Mouse (Mus musculus) CD4-positive, CD25-positive, alpha-beta regulatory T cell, adult 2 months (primary cell): ENCODE measurements around the gene Sh3bgr.
A peak's percentile ranks its signal among the peaks of the same experiment; 100 is the strongest.

Experiments
- DNase-seq: peaks from one replicate; pipeline ENCODE4 v3.0.0-alpha.2; 2012; ENCODE audit warnings: low read depth, low spot score

The Sh3bgr gene

GRCm38 (mm10) chr16:96199913-96200701, at the start of gene Sh3bgr:
Sh3bgr (plus strand) TSS chr16:96200450.
- no peak for DNase-seq

DNA sequence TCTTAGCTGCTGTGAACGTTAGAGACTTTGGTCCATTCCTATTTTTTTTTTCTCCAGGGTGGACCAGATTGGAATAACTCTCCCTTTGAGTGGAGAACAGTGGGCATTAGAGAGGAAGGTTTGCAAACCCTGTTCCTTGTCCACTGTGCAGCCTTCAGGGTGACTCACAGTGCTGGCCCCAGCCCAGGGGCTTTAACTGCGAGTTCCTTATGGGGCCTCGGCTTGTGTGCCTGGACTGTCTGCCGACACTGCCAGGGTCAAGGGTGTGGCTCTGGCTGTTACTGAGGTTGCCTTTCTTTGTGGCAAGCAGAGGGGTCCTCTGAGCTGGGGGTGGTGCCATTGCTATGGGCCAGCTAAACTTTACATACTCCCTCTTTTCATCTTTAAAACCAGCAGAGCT, 49.3 kb upstream of the Sh3bgr start:
- DNase-seq, result no peak

DNA sequence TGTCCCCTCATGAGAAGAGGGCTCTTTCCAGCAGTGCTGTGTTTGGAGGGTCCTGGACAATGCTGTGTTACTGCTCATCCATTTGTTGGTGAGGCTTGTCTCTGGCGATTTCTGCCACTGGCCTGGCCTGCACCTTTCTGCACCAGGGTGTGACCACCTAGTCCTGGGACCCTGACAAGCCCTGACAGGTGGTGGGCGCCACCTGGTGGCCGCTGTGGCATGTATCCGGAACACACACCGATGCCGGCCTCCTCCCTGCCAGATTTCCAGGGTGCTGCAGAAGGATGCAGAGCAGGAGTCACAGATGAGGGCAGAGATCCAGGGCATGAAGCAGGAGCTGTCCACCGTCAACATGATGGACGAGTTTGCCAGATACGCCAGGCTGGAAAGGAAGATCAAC, 48.7 kb upstream of the Sh3bgr start:
- DNase-seq, result peak; percentile 83

GRCm38 (mm10) chr16:96154476-96154875, 45.8 kb upstream of the Sh3bgr start:
- DNase-seq, result no peak

DNA sequence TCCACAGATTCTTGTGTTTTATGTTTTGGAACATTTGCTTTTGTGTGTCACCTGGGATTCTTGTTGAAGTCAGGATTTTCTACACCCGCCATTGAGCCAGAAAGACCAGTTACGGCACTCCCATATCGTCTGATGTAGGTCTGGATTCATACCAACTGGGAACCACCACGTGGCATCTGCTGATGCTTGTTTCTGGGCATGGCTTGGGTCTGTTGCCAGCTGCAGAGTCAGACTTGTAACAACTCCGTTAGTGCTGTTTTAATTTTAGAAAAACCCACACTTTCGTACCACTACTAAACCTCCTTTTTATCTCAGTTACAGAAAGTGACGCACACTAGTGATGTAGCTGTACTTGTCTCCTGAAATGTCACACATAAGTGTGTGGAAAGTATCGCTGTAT, 44.2 kb upstream of the Sh3bgr start:
- DNase-seq, result no peak

DNA sequence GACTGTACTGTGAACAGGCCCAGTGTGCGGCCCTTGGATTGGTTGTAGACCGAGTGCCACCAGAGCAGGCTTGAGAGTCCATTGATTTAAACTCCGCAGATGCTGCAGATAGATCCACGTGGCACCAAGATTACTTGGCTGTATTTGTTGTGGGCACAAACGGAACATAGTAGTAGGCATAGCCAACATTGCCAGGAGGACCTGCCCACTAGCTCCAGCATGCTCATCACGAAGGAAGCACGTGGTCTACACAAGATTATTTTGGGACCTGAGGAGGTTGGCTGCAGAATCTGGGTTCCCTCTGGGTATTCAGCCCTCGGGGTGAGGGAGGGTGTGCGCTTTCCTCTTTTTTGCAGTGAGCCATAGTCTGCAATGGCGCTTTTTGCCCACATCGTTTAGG, 43.1 kb upstream of the Sh3bgr start:
- no peak for DNase-seq

DNA sequence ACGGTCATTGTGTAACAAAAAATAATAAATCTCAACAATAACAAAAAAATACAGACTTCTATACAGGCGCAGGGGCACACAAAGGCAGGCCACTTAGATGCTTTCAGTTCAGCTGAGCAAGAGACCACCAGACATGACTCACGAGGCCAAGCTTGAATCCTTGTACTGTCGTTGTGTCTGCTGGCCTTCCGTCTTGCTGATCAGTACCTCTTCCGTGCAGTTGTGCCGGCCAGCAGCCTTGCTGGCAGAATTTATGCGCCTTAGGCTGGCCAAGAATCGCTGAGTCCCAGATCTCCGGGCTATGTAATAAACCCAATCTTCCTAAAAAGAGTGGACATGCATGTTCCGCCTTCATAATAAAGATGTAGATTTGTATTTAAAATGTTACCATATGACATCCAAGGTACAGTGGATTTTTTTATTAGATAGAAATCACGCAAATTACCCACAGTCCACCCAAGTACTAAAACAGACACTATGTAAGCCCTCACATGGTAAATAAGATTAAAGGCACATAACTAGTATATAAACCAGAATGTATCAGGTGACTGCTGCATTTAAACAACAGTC, 41.7 kb upstream of the Sh3bgr start:
- no peak for DNase-seq

GRCm38 (mm10) chr16:96159091-96159731, 41.0 kb upstream of the Sh3bgr start:
- DNase-seq, result peak; percentile 56

GRCm38 (mm10) chr16:96159794-96160346, 40.4 kb upstream of the Sh3bgr start:
- no peak for DNase-seq

GRCm38 (mm10) chr16:96160927-96161326, 39.3 kb upstream of the Sh3bgr start:
- no peak for DNase-seq

DNA sequence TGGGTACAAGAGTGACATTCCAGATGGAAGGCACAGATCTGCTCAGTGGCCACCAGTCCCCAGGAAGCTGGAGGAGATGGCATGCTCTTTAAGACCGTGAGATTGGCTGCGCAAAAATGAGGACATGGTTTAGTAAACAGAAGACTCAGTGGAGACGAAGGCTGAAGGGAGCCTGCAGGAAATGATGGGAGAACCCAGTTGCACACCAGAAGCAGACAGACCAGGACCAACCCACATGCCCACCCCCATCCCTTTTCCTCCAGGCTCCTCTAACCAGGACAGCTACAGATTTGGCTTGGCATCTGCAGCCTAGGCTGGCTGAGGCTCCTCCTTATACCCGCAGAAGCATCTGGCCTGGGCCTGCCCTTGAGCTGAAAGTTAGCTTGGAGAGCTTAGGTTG, 38.9 kb upstream of the Sh3bgr start:
- no peak for DNase-seq

GRCm38 (mm10) chr16:96165723-96166264, 34.5 kb upstream of the Sh3bgr start:
- DNase-seq, result no peak

DNA sequence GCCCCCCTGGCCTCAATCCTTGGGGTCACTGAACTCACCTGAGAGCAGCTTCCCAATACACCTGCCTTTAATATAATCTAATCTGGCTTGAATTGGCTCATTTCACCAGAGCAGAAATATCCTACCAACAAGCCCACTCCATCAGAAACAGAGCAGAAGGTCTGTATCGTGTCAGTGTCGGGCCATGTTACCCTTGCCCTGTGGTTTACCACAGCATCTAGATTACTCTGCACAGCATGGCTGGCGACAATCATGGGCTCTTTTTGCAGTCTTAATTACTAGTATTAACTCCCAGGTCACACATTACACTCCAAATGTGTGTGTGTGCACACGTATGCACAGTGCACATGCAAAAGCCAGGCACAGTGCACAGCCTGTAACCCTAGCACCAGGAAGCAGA, 31.4 kb upstream of the Sh3bgr start:
- no peak for DNase-seq

DNA sequence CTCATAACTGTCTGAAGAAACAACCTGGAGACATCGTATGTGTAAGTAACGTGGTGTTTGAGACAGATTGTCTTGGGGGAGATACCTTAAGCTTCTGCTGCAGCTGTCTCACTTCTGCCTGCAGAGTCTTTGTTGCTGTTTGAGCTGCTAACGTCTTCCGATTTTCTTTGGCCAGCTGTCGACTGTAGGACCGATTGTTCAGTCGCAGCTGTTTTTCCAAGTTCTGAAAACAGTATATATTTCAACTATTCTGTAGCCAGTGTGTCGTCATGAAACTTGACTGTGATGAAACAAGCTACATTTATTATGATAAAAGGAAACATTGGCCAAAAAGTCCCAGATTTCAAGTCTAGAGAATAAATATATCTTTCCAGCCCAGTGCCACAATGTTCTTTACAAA, 26.6 kb upstream of the Sh3bgr start:
- no peak for DNase-seq

- DNase-seq, result no peak
These were observed 24.9 kb upstream of the Sh3bgr start for GRCm38 (mm10) chr16:96175399-96175798.

GRCm38 (mm10) chr16:96179156-96179555, 21.1 kb upstream of the Sh3bgr start:
- no peak for DNase-seq

- no peak for DNase-seq
These were observed 12.6 kb upstream of the Sh3bgr start for GRCm38 (mm10) chr16:96187619-96188018.

GRCm38 (mm10) chr16:96191531-96192506, 8.4 kb upstream of the Sh3bgr start, which contains the start of gene Lca5l:
Lca5l (minus strand) TSS chr16:96192271.
- peak; percentile 97 for DNase-seq

DNA sequence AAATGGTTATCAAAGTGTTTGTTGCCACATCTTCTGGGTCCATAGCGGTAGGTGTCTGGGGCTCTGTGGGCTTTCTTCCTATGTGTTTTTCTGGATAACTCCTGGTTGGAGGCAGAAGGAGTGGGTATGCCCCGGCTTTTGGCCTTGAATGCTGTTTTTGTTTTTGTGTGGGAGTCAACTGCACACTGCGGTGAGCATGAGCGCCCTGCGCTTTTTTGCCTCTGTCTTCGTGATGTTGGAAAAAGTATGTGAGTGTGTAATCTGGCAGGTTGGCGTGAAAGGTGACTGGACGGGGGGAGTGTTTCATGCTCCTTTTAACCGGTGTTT, 415 bp downstream of the Sh3bgr start:
- DNase-seq, result no peak

GRCm38 (mm10) chr16:96201485-96202232, 1.4 kb downstream of the Sh3bgr start:
- DNase-seq, result no peak
